Mouse (Mus musculus): ENCODE data around the gene Lhx1. TPM values are rescaled to one million over a fixed set of nuclear protein-coding genes. Genes with fewer than 3 reads are reported as not detected.

The Lhx1 gene
- total RNA-seq (2023) = 5.2 and 5.6 TPM in 2 replicates

GRCm38 (mm10) chr11:84525421-84526274 lies at the start of gene Lhx1:
Gene Lhx1, minus strand, starts transcription at chr11:84525535.

GRCm38 (mm10) chr11:84513171-84514116 lies 11.9 kb downstream of the Lhx1 start, which contains the start of gene Aatf:
Gene Aatf, minus strand, starts transcription at chr11:84513522.

Other genes with a start within 250 kb of the Lhx1 start
- 14.6 and 20.5 TPM in 2 replicates for gene Aatf, start 12.0 kb downstream of the Lhx1 start, total RNA-seq (2023)

Measured in neutrophil, adult 65 days (primary cell).